Mouse (Mus musculus) liver, embryonic 14.5 days (tissue): ENCODE data around the gene Nprl3. TPM values are rescaled to one million over a fixed set of nuclear protein-coding genes. Genes with fewer than 3 reads are reported as not detected.
A peak's percentile ranks its signal among the peaks of the same experiment; 100 is the strongest.
"Not testable (repeated sequence)": the region's sequence is repeated elsewhere in the genome, so short reads cannot be mapped to it uniquely, and the experiment has no call there.

Source experiments
- ATAC-seq: fragments of 200-750 bp; cut with Nextera tagmentation; 2 replicates; pipeline ENCODE4 v1.8.0; 2017; ENCODE audit warnings: moderate number of reproducible peaks, mild to moderate bottlenecking, moderate library complexity; ENCODE audit not compliant: insufficient read depth
- DNase-seq, 3 experiments: peaks; one replicate each; pipeline ENCODE4 v3.0.0-alpha.2; 2012 to 2013; ENCODE audit warnings: low read depth in 3 of 3, low spot score in 3 of 3
- H3K27ac ChIP-seq: fragments of 300-500 bp; sonication (generic); 2 replicates; pipeline ENCODE4 v1.5.1; 2014; ENCODE audit warnings: moderate library complexity, mild to moderate bottlenecking, control low read depth, inconsistent platforms
- H3K27me3 ChIP-seq: fragments of 300-500 bp; sonication (generic); 2 replicates; pipeline ENCODE4 v1.6.1; 2014; ENCODE audit warnings: mild to moderate bottlenecking, low read length, moderate library complexity; ENCODE audit not compliant: control insufficient read depth, insufficient read depth
- H3K36me3 ChIP-seq: fragments of 300-500 bp; sonication (generic); replicated peaks from 2 replicates; pipeline ENCODE4 v1.6.1; 2014; ENCODE audit warnings: low read depth; ENCODE audit not compliant: control insufficient read depth, insufficient read depth
- H3K4me1 ChIP-seq, 2 experiments: fragments of 200-500 bp in 1 of 2; fragments of 300-500 bp in 1 of 2; sonication (generic) in 1 of 2; replicated peaks; 2 replicates each; pipeline ENCODE4 v1.6.1; 2012 to 2014; ENCODE audit warnings: antibody characterized with exemption in 1 of 2, inconsistent platforms in 1 of 2, low read length in 1 of 2; ENCODE audit not compliant: control insufficient read depth in 2 of 2, insufficient read depth in 2 of 2
- H3K4me2 ChIP-seq: fragments of 300-500 bp; sonication (generic); 2 replicates; pipeline ENCODE4 v1.6.1; 2014; ENCODE audit warnings: low read depth, mild to moderate bottlenecking, control low read depth, moderate library complexity
- H3K4me3 ChIP-seq, 2 experiments: fragments of 200-500 bp in 1 of 2; fragments of 300-500 bp in 1 of 2; sonication (generic) in 1 of 2; 2 replicates each; pipeline ENCODE4 v1.5.1; 2012 to 2014; ENCODE audit warnings: low read depth in 2 of 2, low read length in 2 of 2, mild to moderate bottlenecking in 2 of 2, control low read depth in 1 of 2, inconsistent platforms in 1 of 2, moderate library complexity in 1 of 2; ENCODE audit not compliant: insufficient read depth in 1 of 2
- H3K9ac ChIP-seq: fragments of 300-500 bp; sonication (generic); replicated peaks from 2 replicates; pipeline ENCODE4 v1.6.1; 2014; ENCODE audit warnings: mild to moderate bottlenecking, control low read depth, moderate library complexity
- H3K9me3 ChIP-seq: fragments of 300-500 bp; sonication (generic); 2 replicates; pipeline ENCODE4 v1.6.1; 2016; ENCODE audit warnings: low read length, mixed read lengths; ENCODE audit not compliant: control insufficient read depth
- CTCF ChIP-seq: IDR thresholded peaks from 2 replicates; pipeline ENCODE4 v1.5.1; 2016; ENCODE audit warnings: antibody characterized with exemption, low read depth, control low read depth
- EP300 ChIP-seq: IDR thresholded peaks from 2 replicates; pipeline ENCODE4 v1.6.1; 2016; ENCODE audit warnings: antibody characterized with exemption, low read depth
- WGBS: fragments of 180-500 bp; shearing (Covaris S2); extraction: QIAGEN DNeasy Blood & Tissue Kit; methylation state at CpG from one replicate; pipeline ENCODE4 v1.1.7; 2014; ENCODE audit not compliant: insufficient replicate concordance; 5-methylcytosine and 5-hydroxymethylcytosine counted together
- polyA plus RNA-seq, 2 experiments: library from polyadenylated mRNA; depleted of rRNA in 1 of 2; stranded (reverse) in 1 of 2; unstranded in 1 of 2; fragments of >200 nt; fragmentation: Nextera tagmentation in 1 of 2; extraction: Ambion mirVana in 1 of 2; gene quantifications; 2 replicates each; pipeline versions ENCODE4 v1.2.1 to v1.2.3; 2012 to 2014

The Nprl3 gene
- polyA plus RNA-seq, 2 experiments = 16.8 to 36.8 TPM

DNA sequence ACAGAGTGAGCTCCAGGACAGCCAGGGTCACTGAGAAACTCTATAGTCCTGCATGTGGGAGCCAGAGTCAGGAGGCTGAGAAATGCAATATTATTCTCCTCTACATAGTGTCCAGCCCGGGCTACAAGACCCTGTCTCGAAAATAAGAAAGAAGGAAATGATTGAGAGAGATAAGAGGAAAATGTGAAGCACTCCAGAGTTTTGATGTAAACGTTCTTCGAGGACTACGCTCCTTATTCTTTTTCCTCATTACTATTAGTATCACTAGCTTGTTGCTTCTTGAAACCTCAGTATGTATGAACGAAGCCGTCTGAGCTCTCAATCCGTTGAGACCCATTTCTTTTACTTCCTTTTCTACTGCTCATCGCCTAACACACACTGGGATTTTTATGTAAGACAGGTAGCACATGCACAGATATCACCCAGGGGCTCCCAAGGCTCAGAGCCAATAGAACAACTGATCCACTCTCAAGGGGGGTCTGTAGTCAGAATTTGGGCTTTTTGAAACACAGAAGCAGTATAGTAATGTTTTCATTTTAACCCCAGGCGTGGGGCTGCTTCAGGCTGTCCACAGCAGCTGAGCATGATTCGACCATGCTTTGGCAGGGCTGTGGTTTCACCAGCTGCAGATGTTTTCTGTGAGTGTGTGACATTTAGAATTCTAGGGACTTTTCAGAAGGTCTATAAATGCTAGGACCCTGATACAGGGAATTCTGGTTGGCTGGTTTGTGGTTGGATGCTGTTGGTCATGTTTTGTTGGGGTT lies 65.4 kb downstream of the Nprl3 start:
- H3K27me3 ChIP-seq = no peaks in the 10 kb centered on the region
- TF ChIP-seq CTCF (no peak), EP300 (no peak)
- H3K9me3 ChIP-seq = no peaks in the 10 kb centered on the region
- DNase-seq (no peak), ATAC-seq (no peak)
- no peak overlapping the region for H3K4me2 ChIP-seq
- H3K4me1 ChIP-seq = peaks cover 8 to 26% of the 10 kb centered on the region in 2 experiments
- no peak overlapping the region for H3K27ac ChIP-seq
- 46% methylated on average over 11 of the region's 11 CpGs for WGBS
- H3K36me3 ChIP-seq = no peaks in the 10 kb centered on the region; the same call in 1 of the 2 replicates
- no peak overlapping the region for H3K4me3 ChIP-seq
- no peak overlapping the region for H3K9ac ChIP-seq

DNA sequence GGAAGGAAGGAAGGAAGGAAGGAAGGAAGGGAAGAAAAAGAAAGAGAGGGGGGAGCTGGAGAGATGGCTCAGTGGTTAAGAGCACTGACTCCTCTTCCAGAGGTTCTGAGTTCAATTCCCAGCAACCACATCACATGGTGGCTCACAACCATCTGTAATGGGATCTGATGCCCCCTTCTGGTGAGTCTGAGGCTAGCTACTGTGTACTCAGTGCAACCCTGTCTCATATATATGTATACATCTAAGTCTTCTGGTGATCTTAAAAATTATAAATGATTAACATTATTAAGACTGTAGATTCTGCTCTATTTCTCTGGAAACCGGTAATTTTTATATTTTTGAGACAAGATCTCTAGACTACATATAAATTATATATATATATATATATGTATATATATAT lies 66.5 kb downstream of the Nprl3 start:
- H3K4me1 ChIP-seq = peaks cover 5 to 24% of the 10 kb centered on the region in 2 experiments
- not testable (repeated sequence) for H3K4me3 ChIP-seq, H3K27me3 ChIP-seq, DNase-seq, H3K9me3 ChIP-seq, H3K27ac ChIP-seq, H3K9ac ChIP-seq, ATAC-seq, H3K36me3 ChIP-seq, H3K4me2 ChIP-seq
- 43% methylated on average over 1 of the region's 1 CpGs for WGBS
- TF ChIP-seq CTCF = peak; percentile 57

DNA sequence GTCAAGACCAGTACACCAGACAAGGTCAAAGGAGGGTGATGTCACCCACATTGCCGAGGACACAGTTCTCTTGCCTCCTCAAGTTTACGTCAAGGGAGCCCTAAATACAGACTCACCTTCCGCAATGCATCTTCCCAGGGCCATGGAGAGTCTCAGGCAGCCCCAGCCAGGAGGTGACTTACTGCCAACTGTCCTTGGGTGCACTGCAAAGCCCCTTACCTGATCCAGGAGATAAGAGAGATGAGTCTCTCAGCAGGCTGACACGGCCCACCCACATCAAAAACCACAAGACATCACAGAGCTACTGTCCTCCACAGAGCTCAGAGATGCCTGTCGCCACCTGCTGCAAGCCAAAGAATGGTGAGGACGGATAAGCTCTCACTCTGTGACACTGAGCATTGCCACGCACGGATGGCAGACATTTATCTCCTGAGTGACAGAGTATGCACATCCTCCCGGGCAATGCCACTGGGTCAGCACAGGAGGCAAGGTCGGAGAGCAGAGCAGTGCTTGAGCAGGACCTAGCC lies 67.4 kb downstream of the Nprl3 start, which contains the start of gene Il9r:
Il9r (minus strand) TSS at position 205 of the 527 bp plus-strand sequence.
- ATAC-seq = no peak
- no peak for DNase-seq
- no peaks in the 10 kb centered on the region for H3K9me3 ChIP-seq
- 17% methylated on average over 10 of the region's 10 CpGs for WGBS
- H3K36me3 ChIP-seq = no peaks in the 10 kb centered on the region
- no peak within 1 kb of the TSS for H3K4me2 ChIP-seq
- H3K4me3 ChIP-seq = no peak within 1 kb of the TSS
- H3K4me1 ChIP-seq = peaks cover 5 to 25% of the 10 kb centered on the region in 2 experiments
- no peak for TF ChIP-seq EP300
- TF ChIP-seq CTCF = peak; percentile 24; the same call in 1 of the 2 replicates
- H3K27ac ChIP-seq = no peak within 1 kb of the TSS
- no peaks in the 10 kb centered on the region for H3K27me3 ChIP-seq
- no peak within 1 kb of the TSS for H3K9ac ChIP-seq

DNA sequence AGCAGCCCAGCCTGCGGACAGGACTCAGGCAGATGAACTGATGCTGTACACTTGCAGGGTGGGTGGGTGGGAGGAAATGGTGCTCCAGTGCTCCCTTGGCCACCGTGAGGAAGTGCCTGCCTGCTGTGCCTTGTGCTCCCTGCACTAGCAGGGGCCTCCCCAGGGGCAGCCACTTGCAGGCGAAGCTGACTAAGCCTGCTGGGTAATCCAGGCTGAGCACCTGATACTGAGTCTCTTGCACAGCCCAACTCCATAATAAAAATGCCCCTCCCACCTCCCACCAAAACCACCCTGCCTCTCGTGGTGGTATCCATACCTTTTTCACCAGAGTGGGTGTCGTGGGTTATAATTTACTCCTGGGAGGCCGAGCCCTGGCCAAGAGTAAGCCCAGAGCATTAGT lies 68.3 kb downstream of the Nprl3 start:
- no peak for ATAC-seq
- peaks cover under 1 to 19% of the 10 kb centered on the region in 2 experiments; a peak in 3 of 4 replicates for H3K4me1 ChIP-seq
- H3K9ac ChIP-seq = no peak overlapping the region
- no peaks in the 10 kb centered on the region for H3K9me3 ChIP-seq
- no peak for DNase-seq
- H3K27ac ChIP-seq = no peak overlapping the region
- no peak overlapping the region for H3K4me2 ChIP-seq
- no peaks in the 10 kb centered on the region for H3K27me3 ChIP-seq
- WGBS = 23% methylated on average over 6 of the region's 6 CpGs
- TF ChIP-seq CTCF (no peak), EP300 (no peak)
- H3K4me3 ChIP-seq = no peak overlapping the region
- H3K36me3 ChIP-seq = no peaks in the 10 kb centered on the region

DNA sequence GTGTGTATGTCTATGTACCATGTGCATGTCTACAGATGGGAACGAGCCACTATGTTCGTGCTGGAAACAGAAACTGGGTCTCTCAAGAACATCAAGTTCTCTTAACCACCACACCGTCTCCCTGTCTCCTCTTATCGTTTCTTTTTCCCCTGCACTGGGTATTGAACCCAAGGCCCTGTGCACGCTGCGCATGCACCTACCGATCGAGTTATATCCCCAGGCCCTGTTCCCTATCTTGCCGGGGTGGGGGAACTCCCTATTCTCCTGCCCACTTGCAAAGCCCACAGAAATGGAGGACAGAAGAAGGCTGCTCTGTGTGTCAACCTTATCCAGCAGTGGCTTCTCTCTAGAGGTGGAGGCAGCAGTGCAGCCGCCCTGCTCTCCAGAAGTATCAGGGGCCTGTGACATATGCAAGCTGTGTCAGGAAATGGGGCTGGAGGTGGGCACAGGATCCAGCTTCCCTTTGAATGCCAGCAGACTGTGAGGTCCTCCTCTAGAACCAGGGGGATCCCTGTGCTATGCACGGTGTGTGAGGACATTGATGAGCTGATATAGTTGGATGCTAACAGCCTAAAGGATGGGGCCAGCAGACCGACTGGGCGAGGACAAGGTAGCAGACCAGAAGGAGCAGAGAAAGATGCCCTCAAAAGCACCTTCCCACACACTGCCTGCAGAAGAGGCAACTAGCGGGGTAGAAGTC lies 69.1 kb downstream of the Nprl3 start:
- TF ChIP-seq EP300 (no peak), CTCF (no peak)
- Histone ChIP-seq H3K36me3 (no peaks in the 10 kb centered on the region), H3K4me3 (no peak overlapping the region), H3K4me2 (no peak overlapping the region), H3K9me3 (no peaks in the 10 kb centered on the region), H3K4me1 (peaks cover 0 to 18% of the 10 kb centered on the region in 2 experiments; a peak in 2 of 4 replicates), H3K9ac (no peak overlapping the region), H3K27me3 (no peaks in the 10 kb centered on the region), H3K27ac (no peak overlapping the region)
- no peak for ATAC-seq
- WGBS = 45% methylated on average over 14 of the region's 14 CpGs
- no peak for DNase-seq
